Mouse (Mus musculus) midbrain, embryonic 13.5 days (tissue): ENCODE data around the gene Usp35. TPM values are rescaled to one million over a fixed set of nuclear protein-coding genes. Genes with fewer than 3 reads are reported as not detected.

Experiments
- ATAC-seq: fragments of 200-750 bp; cut with Nextera tagmentation; 2 replicates; pipeline ENCODE4 v1.8.0; 2017; ENCODE audit warnings: mild to moderate bottlenecking, moderate TSS enrichment, moderate library complexity
- H3K27ac ChIP-seq: fragments of 300-500 bp; sonication (generic); 2 replicates; pipeline ENCODE4 v1.5.1; 2015; ENCODE audit warnings: inconsistent platforms, mild to moderate bottlenecking, moderate library complexity
- H3K27me3 ChIP-seq: fragments of 300-500 bp; sonication (generic); 2 replicates; pipeline ENCODE4 v1.6.1; 2015; ENCODE audit warnings: mild to moderate bottlenecking, inconsistent platforms
- H3K36me3 ChIP-seq: fragments of 300-500 bp; sonication (generic); 2 replicates; pipeline ENCODE4 v1.6.1; 2015; ENCODE audit warnings: mild to moderate bottlenecking, inconsistent platforms
- H3K4me1 ChIP-seq: fragments of 300-500 bp; sonication (generic); replicated peaks from 2 replicates; pipeline ENCODE4 v1.6.1; 2015; ENCODE audit warnings: inconsistent platforms
- H3K4me2 ChIP-seq: fragments of 300-500 bp; sonication (generic); replicated peaks from 2 replicates; pipeline ENCODE4 v1.6.1; 2015; ENCODE audit warnings: moderate library complexity, mild to moderate bottlenecking, inconsistent platforms
- H3K4me3 ChIP-seq: fragments of 300-500 bp; sonication (generic); replicated peaks from 2 replicates; pipeline ENCODE4 v1.5.1; 2015; ENCODE audit warnings: mild to moderate bottlenecking, inconsistent platforms
- H3K9ac ChIP-seq: fragments of 300-500 bp; sonication (generic); replicated peaks from 2 replicates; pipeline ENCODE4 v1.6.1; 2015; ENCODE audit warnings: mild to moderate bottlenecking, inconsistent platforms
- H3K9me3 ChIP-seq: fragments of 300-500 bp; sonication (generic); 2 replicates; pipeline ENCODE4 v1.6.1; 2016; ENCODE audit warnings: mild to moderate bottlenecking, inconsistent platforms
- WGBS: fragments of 180-500 bp; shearing (Covaris S2); methylation state at CpG from one replicate; pipeline ENCODE4 v1.1.7; 2015; 5-methylcytosine and 5-hydroxymethylcytosine counted together
- polyA plus RNA-seq: library from polyadenylated mRNA; unstranded; fragments of >200 nt; fragmentation: Nextera tagmentation; extraction: Ambion mirVana; gene quantifications from 2 replicates; pipeline ENCODE4 v1.2.1, GENCODE M21; 2015

The Usp35 gene
- polyA plus RNA-seq, 1 experiment from 2014 or later, result 2.8 TPM

DNA sequence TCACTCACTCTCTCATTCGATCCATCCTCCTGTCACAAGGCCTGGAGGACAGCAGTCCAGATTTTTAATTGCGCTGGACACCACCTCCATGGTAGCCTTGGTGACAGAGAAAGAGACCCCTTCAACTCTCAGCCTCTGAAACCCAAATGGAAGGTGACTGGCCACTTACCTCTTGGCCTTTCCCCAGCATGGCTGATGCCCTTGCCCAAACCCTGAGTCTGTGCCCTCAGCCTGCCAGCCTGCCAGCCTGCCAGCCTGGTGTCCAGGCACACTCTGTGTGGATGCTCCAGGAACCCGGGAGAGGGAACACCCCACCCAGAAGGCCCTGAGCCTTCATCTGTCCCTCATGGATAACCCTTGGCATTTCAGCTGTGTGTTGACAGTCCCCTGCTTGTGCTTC lies 2.1 kb downstream of the Usp35 start:
- Histone ChIP-seq H3K9me3 (no peaks in the 10 kb centered on the region), H3K4me2 (no peak overlapping the region), H3K4me3 (no peak overlapping the region), H3K9ac (no peak overlapping the region), H3K36me3 (no peaks in the 10 kb centered on the region), H3K27me3 (peaks cover 31% of the 10 kb centered on the region), H3K27ac (no peak overlapping the region), H3K4me1 (peaks cover 43% of the 10 kb centered on the region)
- no peak for ATAC-seq
- WGBS, result 84% methylated on average over 3 of the region's 3 CpGs

- Histone ChIP-seq H3K9ac (peak overlapping the region; percentile 46; the same call in 1 of the 2 replicates), H3K27me3 (peaks cover 37% of the 10 kb centered on the region)
- no peak for ATAC-seq
Measured at GRCm38 (mm10) chr7:97328891-97329588, 2.8 kb downstream of the Usp35 start.

DNA sequence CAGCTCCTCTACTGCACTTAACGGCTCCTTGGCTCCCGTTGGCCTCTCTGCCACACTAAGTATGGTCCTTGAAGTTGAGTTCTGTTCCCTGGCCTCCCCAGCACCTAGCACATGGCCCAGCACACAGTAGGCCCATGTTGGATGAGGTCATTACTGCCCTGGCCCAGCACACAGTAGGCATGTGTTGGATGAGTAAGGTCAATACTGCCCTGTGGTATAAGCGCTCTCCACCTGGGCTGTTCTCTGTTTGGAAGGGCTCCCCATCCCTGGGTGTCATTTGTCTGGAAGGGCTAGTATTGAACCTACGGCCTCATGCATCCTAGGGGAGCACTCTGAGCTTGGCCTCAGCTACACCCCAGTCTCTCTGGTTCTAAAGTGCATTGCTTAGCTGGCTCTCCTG lies 4.4 kb downstream of the Usp35 start:
- Histone ChIP-seq H3K4me1 (peaks cover 33% of the 10 kb centered on the region), H3K36me3 (0 out of 2 replicates have a peak, but pooled peaks cover under 1% of the 10 kb centered on the region), H3K4me3 (no peak overlapping the region), H3K9ac (no peak overlapping the region), H3K4me2 (no peak overlapping the region), H3K27ac (no peak overlapping the region), H3K9me3 (no peaks in the 10 kb centered on the region), H3K27me3 (peaks cover 38% of the 10 kb centered on the region)
- ATAC-seq, result no peak
- WGBS, result 96% methylated on average over 4 of the region's 4 CpGs

More at GRCm38 (mm10) chr7:97328891-97329588, 2.8 kb downstream of the Usp35 start:
- 71% methylated on average over 13 of the region's 13 CpGs for WGBS
- H3K4me2 ChIP-seq, result no peak overlapping the region
- no peak overlapping the region for H3K27ac ChIP-seq
- H3K9me3 ChIP-seq, result no peaks in the 10 kb centered on the region
- no peak overlapping the region for H3K4me3 ChIP-seq
- no peaks in the 10 kb centered on the region for H3K36me3 ChIP-seq
- peaks cover 43% of the 10 kb centered on the region for H3K4me1 ChIP-seq

GRCm38 (mm10) chr7:97325156-97325985 lies 6.4 kb downstream of the Usp35 start:
- peaks cover 38% of the 10 kb centered on the region for H3K27me3 ChIP-seq
- peak overlapping the region; percentile 53 for H3K4me2 ChIP-seq
- H3K9me3 ChIP-seq, result no peaks in the 10 kb centered on the region
- WGBS, result 15% methylated on average over 94 of the region's 96 CpGs
- peak overlapping the region; percentile 33 for H3K4me3 ChIP-seq
- H3K4me1 ChIP-seq, result peaks cover 21% of the 10 kb centered on the region
- 0 out of 2 replicates have a peak overlapping the region, but pooled peaks have one; percentile 28 for H3K9ac ChIP-seq
- no peak overlapping the region for H3K27ac ChIP-seq
- ATAC-seq, result peak; percentile 34
- H3K36me3 ChIP-seq, result peaks cover 15% of the 10 kb centered on the region; the same call in 1 of the 2 replicates

GRCm38 (mm10) chr7:97324342-97324741 lies 7.5 kb downstream of the Usp35 start:
- Histone ChIP-seq H3K4me1 (peaks cover 14% of the 10 kb centered on the region), H3K27ac (no peak overlapping the region), H3K9ac (no peak overlapping the region), H3K36me3 (peaks cover 21% of the 10 kb centered on the region), H3K9me3 (no peaks in the 10 kb centered on the region), H3K27me3 (peaks cover 38% of the 10 kb centered on the region), H3K4me2 (no peak overlapping the region), H3K4me3 (no peak overlapping the region)
- ATAC-seq, result no peak
- WGBS, result 91% methylated on average over 8 of the region's 8 CpGs

- Histone ChIP-seq H3K27ac (no peak overlapping the region), H3K9me3 (no peaks in the 10 kb centered on the region), H3K27me3 (no peaks in the 10 kb centered on the region), H3K9ac (no peak overlapping the region), H3K4me1 (no peaks in the 10 kb centered on the region), H3K36me3 (peaks cover 48% of the 10 kb centered on the region), H3K4me2 (no peak overlapping the region), H3K4me3 (no peak overlapping the region)
- 83% methylated on average over 3 of the region's 3 CpGs for WGBS
- no peak for ATAC-seq
Measured at GRCm38 (mm10) chr7:97317706-97318105, 14.1 kb downstream of the Usp35 start.

DNA sequence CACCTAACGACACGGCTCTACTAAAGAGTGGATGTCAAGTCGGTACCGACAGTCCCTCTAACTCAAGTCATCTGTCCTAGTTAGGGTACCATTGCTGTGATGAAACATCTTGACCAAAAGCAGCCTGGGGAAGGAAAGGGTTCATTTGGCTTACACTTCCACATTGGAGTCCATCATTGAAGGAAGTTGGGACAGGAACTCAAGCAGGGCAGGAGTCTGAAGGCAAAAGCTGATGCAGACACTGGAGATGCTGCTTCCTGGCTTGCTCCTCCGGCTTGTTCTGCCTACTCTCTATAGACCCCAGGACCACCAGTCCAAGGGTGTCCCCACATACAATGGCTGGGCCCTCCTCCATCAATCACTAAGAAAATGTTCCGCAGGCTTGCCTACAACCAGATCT lies 16.2 kb downstream of the Usp35 start:
- Histone ChIP-seq H3K4me3 (no peak overlapping the region), H3K9ac (no peak overlapping the region), H3K36me3 (peaks cover 53% of the 10 kb centered on the region), H3K4me2 (no peak overlapping the region), H3K27ac (no peak overlapping the region), H3K9me3 (no peaks in the 10 kb centered on the region), H3K27me3 (no peaks in the 10 kb centered on the region), H3K4me1 (no peaks in the 10 kb centered on the region)
- WGBS, result 91% methylated on average over 6 of the region's 6 CpGs
- ATAC-seq, result no peak

- no peak for ATAC-seq
- no peaks in the 10 kb centered on the region for H3K9me3 ChIP-seq
- H3K27me3 ChIP-seq, result no peaks in the 10 kb centered on the region
- H3K27ac ChIP-seq, result no peak overlapping the region
- H3K4me2 ChIP-seq, result no peak overlapping the region
- WGBS, result 87% methylated on average over 5 of the region's 5 CpGs
- no peaks in the 10 kb centered on the region for H3K4me1 ChIP-seq
- no peak overlapping the region for H3K9ac ChIP-seq
- no peak overlapping the region for H3K4me3 ChIP-seq
- H3K36me3 ChIP-seq, result peaks cover 60% of the 10 kb centered on the region
Measured at GRCm38 (mm10) chr7:97314646-97315045, 17.2 kb downstream of the Usp35 start.

- 84% methylated on average over 7 of the region's 7 CpGs for WGBS
- Histone ChIP-seq H3K4me3 (no peak overlapping the region), H3K27ac (no peak overlapping the region), H3K27me3 (no peaks in the 10 kb centered on the region), H3K36me3 (peaks cover 66% of the 10 kb centered on the region), H3K4me2 (no peak overlapping the region), H3K9ac (no peak overlapping the region), H3K9me3 (no peaks in the 10 kb centered on the region), H3K4me1 (no peaks in the 10 kb centered on the region)
- ATAC-seq, result no peak
Measured at GRCm38 (mm10) chr7:97313364-97313995, 18.3 kb downstream of the Usp35 start.

GRCm38 (mm10) chr7:97312856-97313255 lies 19.0 kb downstream of the Usp35 start:
- no peaks in the 10 kb centered on the region for H3K9me3 ChIP-seq
- no peak overlapping the region for H3K4me2 ChIP-seq
- no peaks in the 10 kb centered on the region for H3K4me1 ChIP-seq
- no peak overlapping the region for H3K9ac ChIP-seq
- no peaks in the 10 kb centered on the region for H3K27me3 ChIP-seq
- H3K4me3 ChIP-seq, result no peak overlapping the region
- ATAC-seq, result no peak
- no peak overlapping the region for H3K27ac ChIP-seq
- 90% methylated on average over 6 of the region's 6 CpGs for WGBS
- peaks cover 71% of the 10 kb centered on the region for H3K36me3 ChIP-seq

- 94% methylated on average over 17 of the region's 17 CpGs for WGBS
- no peak overlapping the region for H3K27ac ChIP-seq
- ATAC-seq, result no peak
- H3K9me3 ChIP-seq, result no peaks in the 10 kb centered on the region
- H3K36me3 ChIP-seq, result peaks cover 77% of the 10 kb centered on the region
- H3K4me1 ChIP-seq, result no peaks in the 10 kb centered on the region
- no peak overlapping the region for H3K9ac ChIP-seq
- no peak overlapping the region for H3K4me2 ChIP-seq
- H3K4me3 ChIP-seq, result no peak overlapping the region
- H3K27me3 ChIP-seq, result no peaks in the 10 kb centered on the region
Measured at GRCm38 (mm10) chr7:97312196-97312595, 19.6 kb downstream of the Usp35 start.

- no peaks in the 10 kb centered on the region for H3K27me3 ChIP-seq
- H3K4me1 ChIP-seq, result no peaks in the 10 kb centered on the region
- H3K4me3 ChIP-seq, result no peak overlapping the region
- WGBS, result 91% methylated on average over 14 of the region's 14 CpGs
- H3K4me2 ChIP-seq, result no peak overlapping the region
- no peaks in the 10 kb centered on the region for H3K9me3 ChIP-seq
- no peak overlapping the region for H3K9ac ChIP-seq
- no peak overlapping the region for H3K27ac ChIP-seq
- H3K36me3 ChIP-seq, result peaks cover 83% of the 10 kb centered on the region
- peak; percentile 37; the same call in 1 of the 2 replicates for ATAC-seq
Measured at GRCm38 (mm10) chr7:97311620-97312019, 20.2 kb downstream of the Usp35 start.
